Mouse (Mus musculus): ENCODE measurements around the gene Glrx5.

Gene Glrx5

DNA sequence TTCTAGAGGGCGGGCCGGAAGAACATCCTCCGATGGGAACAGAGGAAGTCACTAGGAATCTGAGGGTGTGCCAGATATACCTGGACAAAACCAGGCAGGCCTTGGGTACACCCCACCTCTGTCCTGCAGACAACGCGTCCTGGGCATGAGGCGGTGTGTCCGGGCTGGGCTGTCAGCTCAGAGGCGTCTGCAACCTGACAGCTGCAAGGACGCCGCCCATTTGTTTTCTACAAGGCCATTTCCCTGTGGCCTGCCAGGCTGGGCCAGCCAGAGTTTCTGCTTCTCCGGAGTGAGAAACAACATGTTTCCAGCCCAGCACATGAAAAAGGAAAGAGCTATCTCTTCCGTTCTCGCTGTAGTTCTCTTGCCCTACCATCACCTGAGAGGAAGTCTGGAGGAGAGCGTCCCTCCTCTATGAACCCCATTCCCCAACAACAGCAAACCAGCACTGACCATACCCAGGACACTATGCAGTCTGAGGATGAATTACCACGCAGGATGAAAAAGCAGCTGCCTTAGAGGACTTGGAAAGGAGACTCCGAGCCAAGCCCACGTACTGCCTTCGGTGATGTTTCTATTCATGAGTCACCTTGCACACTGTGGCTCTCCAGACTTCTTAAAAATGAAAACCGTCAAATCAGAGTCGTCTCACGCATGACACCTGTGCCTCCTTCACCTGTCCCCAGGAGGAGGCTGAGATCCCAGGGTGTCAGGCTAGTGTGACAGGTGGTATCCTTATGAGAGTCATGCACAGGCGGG is 27.4 kb upstream of the Glrx5 start:
- DNase-seq: no peak

DNA sequence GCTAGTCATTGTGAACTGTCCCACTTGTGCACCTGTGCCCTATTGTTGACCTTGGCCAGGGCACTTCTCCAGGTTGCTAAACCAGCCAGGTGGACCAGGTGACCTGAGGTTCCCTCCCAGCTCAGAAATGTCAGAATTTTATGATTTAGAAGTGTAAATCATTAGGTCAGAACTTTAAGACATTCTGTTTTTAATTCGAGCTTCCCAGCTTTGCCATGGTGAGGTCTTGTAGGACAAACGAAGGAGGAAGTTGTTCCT is 26.8 kb upstream of the Glrx5 start:
- DNase-seq: no peak

DNA sequence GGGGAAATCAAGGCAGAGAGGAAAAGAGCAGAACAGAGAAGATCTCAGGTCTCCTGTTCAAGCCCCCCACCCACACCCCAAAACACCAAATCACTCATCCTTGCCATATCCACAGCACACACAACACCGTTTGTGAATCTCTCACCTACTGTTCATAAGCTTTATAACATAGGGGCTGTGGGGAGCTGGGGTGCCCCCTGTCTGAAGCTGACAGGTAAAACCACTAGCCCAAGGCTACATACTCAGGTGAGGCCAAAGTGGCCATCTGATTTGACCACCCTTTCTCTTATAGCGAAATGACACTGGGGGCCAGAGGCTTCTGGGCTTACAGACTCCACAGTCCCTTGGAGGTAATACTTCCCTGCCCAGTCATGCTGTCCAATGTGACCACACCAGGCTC is 24.3 kb upstream of the Glrx5 start:
- no peak for DNase-seq

DNA sequence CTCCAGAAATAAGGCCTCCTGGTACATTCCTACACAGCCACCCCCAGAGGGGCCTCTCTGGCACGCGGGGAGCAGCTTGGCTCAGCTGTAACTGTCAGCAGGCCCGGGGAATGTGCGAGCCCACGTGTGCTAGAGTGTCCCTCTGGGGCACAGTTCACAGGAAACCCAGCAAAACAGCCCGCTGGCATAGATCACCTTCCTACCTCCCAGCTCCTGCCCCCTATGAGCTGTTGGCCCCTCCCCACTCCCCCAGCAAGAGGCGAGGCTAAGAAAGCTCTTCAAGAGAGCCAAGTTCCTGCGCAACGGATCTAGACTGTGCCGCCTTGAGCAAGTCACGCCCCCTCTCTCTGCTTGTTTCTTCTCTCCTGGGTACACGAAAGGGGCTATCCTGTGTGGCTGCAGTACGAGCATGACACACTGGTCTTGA is 23.7 kb upstream of the Glrx5 start:
- DNase-seq: no peak

DNA sequence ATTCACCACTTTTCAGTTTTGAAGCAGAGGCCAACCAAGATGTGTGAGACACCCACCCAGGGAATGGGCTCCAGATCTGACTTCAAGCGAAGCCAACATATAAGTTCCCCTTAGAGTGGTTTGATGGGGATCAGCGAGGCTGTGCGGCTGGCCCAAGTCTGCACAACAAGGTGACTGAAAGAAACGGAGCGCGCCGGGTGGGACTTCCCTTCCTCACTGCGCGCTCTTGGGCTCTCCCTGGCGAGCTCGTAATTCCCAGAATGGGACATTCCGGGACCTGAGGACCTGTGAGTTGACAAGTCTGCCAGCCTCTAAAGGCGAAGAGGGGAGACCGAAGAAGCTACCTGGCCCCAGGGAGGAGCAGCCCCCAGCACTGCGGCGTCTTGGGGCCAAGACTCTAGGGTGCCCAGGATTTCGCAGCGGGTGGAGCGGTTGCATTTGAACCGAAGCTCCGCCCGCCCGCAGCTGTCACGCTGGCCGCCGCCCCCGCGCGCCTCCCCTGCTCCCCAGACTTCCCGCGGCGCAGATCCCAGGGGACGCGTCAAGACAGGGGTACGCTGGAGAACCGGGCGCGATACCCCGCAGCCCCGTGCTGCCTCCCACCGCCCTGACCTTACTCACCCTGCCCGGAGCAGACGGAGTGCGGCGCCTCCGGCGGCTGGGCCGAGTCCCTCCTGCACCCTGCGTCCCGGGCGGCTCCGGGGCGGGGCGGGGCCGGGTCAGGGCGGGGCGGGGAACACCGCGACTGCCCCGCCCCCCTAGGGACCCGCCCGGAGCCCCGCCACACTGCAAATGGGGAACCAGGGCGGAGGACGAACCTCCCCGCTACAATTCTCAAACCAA is 22.9 kb upstream of the Glrx5 start, which contains the start of gene Syne3:
Gene Syne3 (minus strand): TSS at position 440 of the 843 bp plus-strand sequence.
- DNase-seq: no peak

DNA sequence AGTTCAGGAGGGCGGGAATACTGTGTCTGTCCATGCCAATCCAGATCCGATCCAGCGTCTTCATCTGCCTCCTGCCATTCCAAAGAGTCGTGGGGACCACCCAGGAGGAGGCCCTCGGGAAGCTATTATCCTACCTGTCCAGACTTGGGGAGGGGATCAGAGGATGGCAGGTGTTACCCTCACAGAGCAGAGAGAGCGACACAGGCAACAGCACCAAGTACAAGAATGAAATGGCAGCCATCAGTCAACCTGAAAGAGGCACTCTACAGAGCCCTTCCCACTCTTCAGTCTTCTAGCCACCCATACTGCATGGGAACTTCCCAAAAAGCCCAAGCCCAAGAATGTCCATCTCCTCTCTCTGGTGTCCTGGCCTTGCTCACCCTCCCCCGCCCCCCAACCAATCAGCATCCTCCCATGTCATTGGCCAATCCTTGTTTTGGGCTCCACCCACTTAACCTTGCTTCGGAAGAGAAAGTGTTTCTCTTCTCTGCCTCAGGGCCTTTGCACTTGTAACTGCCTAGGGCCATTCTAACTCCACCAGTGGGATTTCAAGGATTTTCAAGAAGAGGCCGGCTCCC is 22.2 kb upstream of the Glrx5 start:
- DNase-seq: no peak

DNA sequence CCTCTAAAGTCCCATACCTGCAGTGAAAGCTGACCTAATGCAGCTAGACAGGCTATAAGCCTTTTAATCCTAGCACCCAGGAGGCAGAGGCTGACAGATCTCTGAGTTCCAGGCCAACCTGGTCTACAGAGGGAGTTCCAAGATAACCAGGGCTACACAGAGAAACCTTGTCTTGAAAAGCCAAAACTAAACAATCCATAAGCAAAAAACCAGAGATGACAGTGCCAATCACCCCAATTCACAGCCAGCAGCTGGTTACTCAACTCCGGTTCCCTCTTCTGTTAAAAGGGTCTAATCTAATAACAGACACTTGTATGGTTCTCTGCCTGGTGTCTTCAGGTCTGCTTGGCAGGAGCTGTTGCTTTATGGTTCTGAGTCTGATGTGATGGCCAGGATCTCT is 20.9 kb upstream of the Glrx5 start:
- no peak for DNase-seq

DNA sequence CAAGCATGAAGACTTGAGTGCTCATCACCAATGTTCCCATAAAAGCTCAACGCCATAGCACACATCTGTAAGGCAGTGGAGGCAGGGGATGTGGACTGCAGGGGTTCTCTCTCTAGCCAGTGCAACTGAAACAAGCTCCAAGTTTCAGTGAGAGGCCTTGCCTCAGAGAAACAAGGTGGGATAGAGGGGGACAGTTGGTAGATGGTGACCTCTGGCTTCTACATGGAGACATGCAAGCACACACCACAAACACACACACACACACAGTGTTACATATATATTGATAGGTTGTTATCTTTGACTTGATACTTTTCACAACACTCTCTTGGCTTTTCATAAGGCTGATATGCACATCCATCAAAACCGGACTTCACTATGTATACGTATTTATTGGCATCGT is 20.2 kb upstream of the Glrx5 start:
- DNase-seq: no peak

DNA sequence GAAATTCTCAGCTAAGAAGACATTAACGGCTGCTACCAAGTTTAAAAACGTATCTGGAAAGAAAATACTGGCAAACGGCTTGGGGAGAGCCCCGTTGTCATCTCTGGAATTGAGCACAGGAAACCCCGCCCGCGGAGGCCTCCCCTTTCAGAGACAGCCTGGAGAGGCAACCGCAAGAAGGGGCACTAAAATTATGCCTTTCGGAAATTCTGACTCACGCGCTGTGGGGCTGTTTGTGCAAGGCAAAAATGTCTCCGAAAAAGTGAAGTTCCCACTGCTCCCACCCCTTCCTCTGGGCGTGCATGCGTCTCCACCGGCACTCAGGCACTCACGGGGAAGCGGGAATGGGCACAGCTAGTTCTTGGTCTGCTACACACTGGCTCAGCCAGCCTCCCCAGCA is 19.4 kb upstream of the Glrx5 start:
- no peak for DNase-seq

DNA sequence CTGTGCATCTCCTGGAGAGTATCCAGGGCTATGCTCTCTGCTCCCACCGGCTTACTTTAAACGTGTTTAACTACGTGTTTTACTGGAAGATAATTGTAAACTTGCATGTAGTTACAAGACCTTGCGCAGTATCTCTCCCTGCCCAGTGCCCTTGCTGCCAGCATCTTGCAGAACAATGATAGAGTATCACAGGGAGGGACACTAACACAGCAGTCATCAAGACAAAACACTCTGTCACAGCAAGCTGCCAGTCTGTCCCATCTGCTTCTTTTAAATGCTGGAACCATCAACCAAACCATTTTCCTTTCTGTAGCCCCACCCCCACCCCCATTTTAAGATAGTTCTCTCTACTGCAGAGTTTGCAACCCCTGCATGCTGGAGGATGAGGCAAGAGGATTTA is 16.3 kb upstream of the Glrx5 start:
- DNase-seq: no peak

DNA sequence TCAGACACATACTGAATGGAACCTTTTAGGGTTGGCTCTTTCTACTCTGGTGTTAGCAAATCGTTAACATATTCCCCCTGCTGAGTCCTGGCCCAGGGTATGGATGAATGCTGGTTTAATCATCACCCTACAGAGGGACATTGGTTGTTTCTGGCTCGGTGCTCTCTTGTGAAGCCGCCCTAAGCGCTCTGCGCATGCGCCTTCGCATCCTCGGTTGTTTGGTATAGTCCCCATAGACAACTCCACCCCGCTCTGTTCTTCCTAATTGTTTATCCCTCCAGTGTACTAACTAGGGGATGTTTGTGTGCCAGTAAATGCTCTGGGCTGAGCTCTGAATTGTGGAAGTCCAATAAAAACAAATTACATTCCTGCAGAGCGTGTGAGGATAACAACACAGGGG is 15.8 kb upstream of the Glrx5 start:
- no peak for DNase-seq

DNA sequence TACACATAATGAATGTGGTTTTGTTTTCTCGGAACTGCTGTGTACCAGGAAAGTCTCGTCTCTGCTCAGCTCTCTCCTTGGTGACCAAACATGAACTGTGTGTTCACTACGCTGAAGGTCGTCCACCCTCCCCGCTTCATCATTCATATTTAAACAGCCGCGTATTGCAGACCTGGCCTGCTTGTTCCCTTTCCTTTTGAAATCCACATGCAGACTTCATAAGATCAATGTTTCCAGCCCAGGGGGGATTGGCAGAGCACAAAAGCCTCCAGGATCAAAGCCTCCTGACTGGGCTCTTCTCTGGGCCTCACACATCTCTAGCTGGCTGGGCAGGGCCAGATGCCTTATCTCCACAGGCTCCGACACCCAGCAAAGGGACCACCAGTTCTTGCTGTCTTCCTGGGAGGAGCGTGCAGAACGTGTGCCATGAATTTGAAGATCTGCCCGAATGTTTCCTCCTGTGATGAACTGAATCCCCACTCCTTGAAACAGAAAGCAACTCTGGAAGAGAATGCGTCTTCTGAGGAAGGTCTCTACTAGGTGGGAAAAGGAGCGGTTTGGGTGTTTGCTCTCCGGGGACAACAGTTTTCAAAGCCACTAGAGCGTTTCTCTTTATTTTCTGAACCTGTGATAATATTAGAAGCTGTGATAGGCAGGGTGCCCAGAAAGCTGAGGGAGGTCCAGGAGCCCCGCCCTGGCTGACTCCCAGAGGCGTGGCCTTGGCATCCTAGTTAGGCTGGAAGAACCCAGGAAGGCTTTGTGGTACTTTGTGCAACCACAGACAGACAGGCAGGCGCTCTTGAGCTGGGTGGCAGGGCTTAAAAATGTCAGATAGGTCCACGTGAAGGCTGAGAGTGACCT is 12.9 kb upstream of the Glrx5 start:
- no peak for DNase-seq

DNA sequence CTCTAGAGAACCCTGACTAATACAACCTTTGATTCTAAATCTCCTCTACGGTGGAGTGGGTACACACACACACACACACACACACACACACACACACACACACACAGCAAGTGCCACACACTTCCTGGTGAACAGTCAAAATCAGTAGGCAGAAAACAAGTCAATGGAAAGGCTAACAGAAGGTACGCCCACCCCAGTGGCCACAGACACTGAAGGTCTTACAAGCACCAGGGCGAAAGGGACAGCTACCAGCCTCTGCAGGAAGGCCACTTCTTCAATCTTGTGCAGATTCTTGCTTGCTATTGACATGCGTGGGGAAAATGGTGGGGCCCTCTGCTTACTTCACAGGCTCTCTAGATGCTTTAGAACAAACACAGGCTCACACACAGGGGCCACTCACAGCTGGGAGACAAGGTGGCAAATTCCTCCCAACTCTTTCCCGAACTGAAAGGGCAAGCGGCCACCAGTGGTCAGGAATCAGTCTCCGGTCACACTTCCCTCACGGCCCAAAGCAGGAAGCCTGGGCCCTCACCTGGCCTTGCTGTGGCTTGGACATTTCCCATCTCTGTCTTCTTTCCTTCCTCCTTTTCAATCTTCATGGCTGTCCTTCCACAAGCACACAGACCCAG is 10.9 kb upstream of the Glrx5 start:
- no peak for DNase-seq

DNA sequence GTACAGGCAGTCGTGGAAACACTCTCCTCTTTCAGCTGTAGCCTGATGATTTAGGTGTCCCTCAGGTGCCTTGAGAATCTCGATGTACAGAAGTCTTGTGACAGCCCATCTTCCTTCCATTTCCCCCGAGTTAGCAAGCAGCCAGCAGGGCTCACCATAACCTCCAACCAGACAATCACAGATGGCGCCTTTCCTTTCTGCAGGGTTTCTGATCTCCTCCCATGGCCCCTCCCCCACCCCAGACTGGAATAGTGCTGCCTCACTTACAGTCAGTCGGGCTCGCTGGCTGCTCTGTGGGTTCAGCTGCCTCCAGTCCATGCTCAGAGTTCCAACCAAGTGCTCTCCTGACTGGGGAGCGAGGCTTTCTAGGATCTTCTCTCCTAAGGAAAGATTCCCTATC is 10.3 kb upstream of the Glrx5 start:
- DNase-seq: no peak

DNA sequence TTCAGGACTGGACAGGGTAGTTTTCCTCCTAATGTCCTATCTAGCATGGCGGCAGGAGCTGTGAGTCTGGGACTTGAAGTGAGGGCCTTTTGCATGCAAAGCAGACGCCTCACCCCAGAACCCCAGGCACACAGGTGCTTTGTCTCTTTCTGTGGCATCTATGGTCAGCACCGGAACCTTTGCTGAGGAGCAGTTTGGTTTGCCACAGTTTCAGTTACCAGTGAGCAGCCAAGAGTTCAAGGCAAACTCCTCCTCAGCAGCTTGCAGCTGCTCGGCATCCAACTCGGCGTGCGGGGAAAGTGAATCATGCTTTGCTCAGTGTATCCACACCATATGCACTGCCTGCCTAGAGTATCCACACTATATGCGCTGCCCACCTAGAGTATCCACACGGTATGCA is 9.7 kb upstream of the Glrx5 start:
- DNase-seq: no peak

DNA sequence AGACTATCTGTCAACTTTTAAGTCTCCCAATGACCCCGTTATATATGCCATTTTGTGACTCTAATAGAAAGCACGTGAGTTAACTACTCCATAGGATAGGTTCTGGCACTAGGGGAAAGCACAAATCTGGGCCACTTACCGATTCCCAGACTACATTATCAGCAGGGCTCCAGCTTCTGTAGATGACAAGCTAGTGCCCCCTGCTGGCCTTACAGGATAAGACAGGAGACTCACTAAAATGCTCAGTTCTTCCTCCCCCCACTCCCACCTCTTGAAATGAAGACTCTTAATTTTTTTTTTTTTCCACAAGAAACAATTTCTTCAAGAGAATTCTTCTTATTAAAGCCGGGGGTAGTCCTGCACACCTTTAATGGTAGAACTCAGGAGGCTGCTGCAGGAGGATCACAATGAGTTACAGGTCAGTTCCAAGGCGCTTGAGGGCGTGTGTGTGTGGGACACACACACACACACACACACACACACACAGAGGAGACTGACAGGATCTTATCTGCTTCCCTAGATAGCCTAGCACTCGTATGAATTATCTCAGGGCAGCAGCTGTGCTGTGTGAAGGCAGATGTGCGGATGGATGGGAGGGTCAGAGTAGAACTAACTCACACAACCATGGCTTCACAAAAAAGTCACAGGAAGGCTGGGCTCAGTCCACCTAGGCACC is 7.1 kb upstream of the Glrx5 start:
- DNase-seq: peak; percentile 60

DNA sequence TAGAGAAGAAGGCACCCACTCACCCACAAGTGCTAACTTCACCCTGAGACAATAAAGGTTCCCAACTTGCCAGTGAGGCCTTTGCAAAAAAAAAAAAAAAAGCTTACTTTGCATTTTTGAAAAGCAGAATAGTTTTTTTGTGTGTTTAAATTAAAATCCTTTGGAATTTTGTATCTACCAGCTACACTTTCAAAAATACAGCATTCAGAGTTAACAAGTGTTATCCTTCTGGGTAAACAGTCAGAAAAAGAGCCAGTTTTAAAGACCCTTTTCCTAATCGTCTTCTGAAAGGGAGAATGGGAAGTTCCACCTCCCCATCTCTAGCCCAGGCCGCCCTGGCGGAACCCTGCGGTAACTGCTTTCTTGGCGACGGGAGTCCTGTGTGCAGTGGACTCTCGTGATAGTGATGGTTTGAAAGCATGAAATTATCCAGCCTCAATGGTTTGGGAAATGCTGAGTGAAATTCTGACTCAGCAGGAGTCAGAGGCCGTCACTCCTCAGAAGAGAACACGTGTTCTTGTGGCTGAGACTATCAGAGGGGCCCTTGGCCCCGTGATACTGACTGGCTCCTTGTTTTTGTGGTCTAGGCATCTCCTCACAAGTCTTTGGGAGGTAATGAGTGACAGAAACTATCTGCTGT is 6.4 kb upstream of the Glrx5 start:
- DNase-seq: no peak

DNA sequence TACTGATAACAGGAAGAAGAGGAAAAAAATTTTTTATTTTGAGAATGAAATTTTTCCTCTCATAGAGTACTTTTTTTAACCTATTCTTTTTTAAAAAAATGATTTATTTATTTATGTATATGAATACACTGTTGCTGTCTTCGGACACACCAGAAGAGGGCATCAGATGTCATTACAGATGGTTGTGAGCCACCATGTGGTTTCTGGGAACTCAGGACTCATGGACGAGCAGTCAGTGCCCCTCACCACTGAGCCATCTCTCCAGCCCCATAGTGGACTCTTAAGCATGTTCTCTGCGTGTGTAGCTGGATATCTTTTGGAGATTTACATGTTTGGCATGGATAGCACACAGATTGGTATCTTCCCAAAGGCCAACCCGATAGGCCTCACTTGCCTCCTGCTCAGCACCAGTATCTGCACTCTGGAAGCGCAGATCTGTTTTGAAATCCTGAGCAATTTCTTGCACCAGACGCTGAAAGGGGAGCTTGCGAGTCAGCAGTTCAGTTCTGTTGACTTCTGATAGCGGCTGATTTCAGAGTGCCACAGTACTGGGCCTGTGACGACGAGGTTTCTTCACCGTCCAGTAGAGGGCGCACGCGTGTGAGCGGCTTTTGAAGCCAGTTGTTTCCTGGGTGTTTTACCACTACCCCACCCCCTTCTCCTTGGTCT is 5.0 kb upstream of the Glrx5 start:
- DNase-seq: peak; percentile 31

DNA sequence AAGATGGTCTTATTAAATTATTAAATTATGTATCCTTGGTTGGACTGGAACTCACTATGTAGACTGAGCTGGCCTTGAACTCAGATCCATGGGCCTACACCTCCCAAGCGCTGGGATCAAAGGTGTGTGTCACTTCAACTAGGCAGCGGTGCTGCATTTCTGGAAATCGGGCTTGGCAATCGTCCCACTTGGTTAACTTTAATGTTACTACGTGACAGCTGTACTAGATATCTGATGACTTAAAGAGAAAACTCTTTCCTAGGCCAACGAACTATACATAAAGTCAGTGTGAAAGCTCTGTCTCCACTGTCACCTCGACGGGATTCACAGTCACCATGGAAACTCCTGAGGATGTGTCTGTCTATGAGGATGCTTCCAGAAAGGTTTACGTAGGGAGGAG is 2.6 kb upstream of the Glrx5 start:
- no peak for DNase-seq

DNA sequence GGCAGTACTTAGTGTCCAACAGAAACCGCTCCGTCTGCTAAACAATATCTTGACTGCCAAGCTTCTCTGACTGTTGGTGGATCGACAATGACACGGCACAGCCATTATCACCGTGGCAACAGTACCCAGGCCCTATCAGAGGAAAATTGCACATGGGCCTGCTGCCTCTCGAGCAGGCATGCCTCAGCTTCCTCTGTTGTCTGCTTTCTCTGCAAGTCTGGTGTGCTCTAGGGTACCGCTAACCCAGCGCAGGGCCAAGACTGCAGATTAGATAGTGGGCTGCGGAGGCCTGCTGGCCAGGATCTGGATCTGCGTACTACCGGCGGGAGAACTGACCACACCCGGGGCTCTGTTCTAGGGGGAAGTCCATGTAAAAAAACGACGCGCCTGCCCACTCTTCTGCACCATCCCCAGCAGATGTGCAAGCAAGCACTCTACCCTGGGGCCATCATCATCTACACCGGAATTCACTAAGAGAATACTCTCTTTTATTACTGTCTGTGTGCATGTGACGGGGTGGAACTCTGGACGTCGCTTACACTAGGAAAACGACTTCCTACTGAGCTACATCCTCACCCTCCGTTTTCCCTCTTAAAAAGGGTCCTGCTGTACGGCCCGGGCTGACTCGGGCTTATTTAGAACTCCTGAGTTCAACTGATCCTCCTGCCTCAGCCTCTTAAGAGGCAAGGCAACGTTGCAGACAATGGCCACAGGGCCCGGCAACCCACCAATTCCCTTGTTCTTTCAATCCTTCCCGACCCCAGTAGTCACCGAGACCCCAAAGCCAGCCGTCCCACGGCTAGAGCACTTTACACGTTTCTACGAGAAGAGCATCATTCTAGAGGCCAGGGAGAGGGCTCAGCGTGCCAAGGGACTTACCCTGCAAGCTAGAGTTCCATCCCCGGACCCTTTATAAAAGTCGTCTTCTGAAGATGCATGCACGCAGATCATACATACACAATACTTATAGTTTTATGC is 1.1 kb upstream of the Glrx5 start:
- DNase-seq: peak; percentile 28
